In genomic region chr7:31156034-31156928, GRCm38 (mm10) we compare ENCODE assay signal across 1 mouse cellular context.
A peak's percentile ranks its signal among the peaks of the same experiment; 100 is the strongest.
TF ChIP-seq lines count a peak whose summit lies in the region.

No protein-coding gene starts in this region.

TF ChIP-seq in CH12.LX, 34 proteins besides CTCF, POLR2A, EP300 and RAD21 (continued from another document):
- TF ChIP-seq ELF1 (IDR thresholded peaks at IDR 0.05; ENCODE audit: low read depth, low read length) (peak; percentile 79), SMC3 (IDR thresholded peaks at IDR 0.05; ENCODE audit: low read depth, low read length) (peak; percentile 25), MEF2A (IDR thresholded peaks at IDR 0.05; ENCODE audit: borderline replicate concordance, low read depth, low read length) (peak; percentile 62; the same call in 1 of the 2 replicates), TBP (conservative IDR thresholded peaks at IDR 0.05; ENCODE audit: low read depth, low read length) (0 out of 2 replicates have a peak, but pooled peaks have one; percentile 54), E2F4 (IDR thresholded peaks at IDR 0.05; ENCODE audit: insufficient replicate concordance, low read depth, low read length) (0 out of 2 replicates have a peak, but pooled peaks have one; percentile 22), ZMIZ1 (IDR thresholded peaks at IDR 0.05; ENCODE audit: low read depth, low read length) (peak; percentile 11; the same call in 1 of the 2 replicates), CHD2 (IDR thresholded peaks at IDR 0.05; ENCODE audit: low read length) (peak; percentile 75), ZNF384 (IDR thresholded peaks at IDR 0.05; ENCODE audit: low read depth, low read length) (no peak), CHD1 (IDR thresholded peaks at IDR 0.05; ENCODE audit: low read depth, low read length) (no peak), BHLHE40 (IDR thresholded peaks at IDR 0.05; ENCODE audit: low read depth, low read length) (peak; percentile 32; the same call in 1 of the 2 replicates), JUN (IDR thresholded peaks at IDR 0.05; ENCODE audit: insufficient read depth, low read depth, low read length) (no peak)
